Mouse (Mus musculus) liver, postnatal 0 days (tissue): ENCODE results near the gene Trappc10.

Source experiments
- CTCF ChIP-seq: sonication (generic); IDR thresholded peaks from 2 replicates; pipeline ENCODE4 v1.5.1; 2016; ENCODE audit warnings: antibody characterized with exemption, low read depth
- EP300 ChIP-seq: IDR thresholded peaks from 2 replicates; pipeline ENCODE4 v1.6.1; 2016; ENCODE audit warnings: antibody characterized with exemption, low read depth, mild to moderate bottlenecking

GRCm38 (mm10) chr10:78280486-78280885 is 36.0 kb upstream of the Trappc10 start:
- TF ChIP-seq CTCF (no peak), EP300 (no peak)
